Mouse (Mus musculus): ENCODE results near the gene Zfp775. TPM values are rescaled to one million over a fixed set of nuclear protein-coding genes. Genes with fewer than 3 reads are reported as not detected.
A peak's percentile ranks its signal among the peaks of the same experiment; 100 is the strongest.

The Zfp775 gene
- total RNA-seq (2014; rRNA removed) = 10.2 and 10.3 TPM in 2 replicates
- 8.9 and 11.5 TPM in 2 replicates for polyA plus RNA-seq (2015; fragmentation: Nextera tagmentation; extraction: Ambion mirVana)

GRCm38 (mm10) chr6:48601271-48602079, at the start of gene Zfp775:
TSS of gene Zfp775 (plus strand) at chr6:48602063.
- 5% methylated on average over 42 of the region's 42 CpGs for WGBS
- DNase-seq (peak; percentile 97), ATAC-seq (peak; percentile 99)
- Histone ChIP-seq H3K4me3 (ENCODE audit: low read depth, low read length) (peak within 1 kb of the TSS; percentile 70), H3K9ac (peak within 1 kb of the TSS; percentile 94), H3K36me3 (ENCODE audit: insufficient read depth) (peaks cover 25% of the 10 kb centered on the region), H3K9me3 (ENCODE audit: low read length) (peaks cover 12% of the 10 kb centered on the region; the same call in 1 of the 2 replicates), H3K27ac (ENCODE audit: low read depth, low read length) (peak within 1 kb of the TSS; percentile 91), H3K4me2 (ENCODE audit: low read depth) (peak within 1 kb of the TSS; percentile 97), H3K27me3 (ENCODE audit: insufficient read depth, low read length) (no peaks in the 10 kb centered on the region), H3K4me1 (ENCODE audit: insufficient read depth) (peaks cover 9% of the 10 kb centered on the region; the same call in 1 of the 2 replicates)
- no peak for TF ChIP-seq CTCF (IDR thresholded peaks at IDR 0.05; ENCODE audit: low read depth)

- Histone ChIP-seq H3K4me2 (ENCODE audit: low read depth) (no peak overlapping the region), H3K27ac (ENCODE audit: low read depth, low read length) (no peak overlapping the region), H3K4me1 (ENCODE audit: insufficient read depth) (peaks cover 14% of the 10 kb centered on the region), H3K36me3 (ENCODE audit: insufficient read depth) (no peaks in the 10 kb centered on the region), H3K4me3 (ENCODE audit: low read depth, low read length) (no peak overlapping the region), H3K9ac (no peak overlapping the region), H3K27me3 (ENCODE audit: insufficient read depth, low read length) (no peaks in the 10 kb centered on the region), H3K9me3 (ENCODE audit: low read length) (no peaks in the 10 kb centered on the region)
- DNase-seq (no peak), ATAC-seq (no peak)
- no peak for TF ChIP-seq CTCF (IDR thresholded peaks at IDR 0.05; ENCODE audit: low read depth)
- 79% methylated on average over 4 of the region's 4 CpGs for WGBS
These were observed 48.9 kb upstream of the Zfp775 start for GRCm38 (mm10) chr6:48552918-48553317.

- Histone ChIP-seq H3K27me3 (ENCODE audit: insufficient read depth, low read length) (no peaks in the 10 kb centered on the region), H3K36me3 (ENCODE audit: insufficient read depth) (no peaks in the 10 kb centered on the region), H3K27ac (ENCODE audit: low read depth, low read length) (peak overlapping the region; percentile 98), H3K4me1 (ENCODE audit: insufficient read depth) (peaks cover 14% of the 10 kb centered on the region), H3K4me3 (ENCODE audit: low read depth, low read length) (peak overlapping the region; percentile 47), H3K9me3 (ENCODE audit: low read length) (no peaks in the 10 kb centered on the region), H3K9ac (peak overlapping the region; percentile 77), H3K4me2 (ENCODE audit: low read depth) (peak overlapping the region; percentile 67)
- no peak for TF ChIP-seq CTCF (IDR thresholded peaks at IDR 0.05; ENCODE audit: low read depth)
- no peak for DNase-seq
- 70% methylated on average over 4 of the region's 4 CpGs for WGBS
- peak; percentile 15; the same call in 1 of the 2 replicates for ATAC-seq
These were observed 48.0 kb upstream of the Zfp775 start for GRCm38 (mm10) chr6:48553819-48554218.

GRCm38 (mm10) chr6:48554280-48555103, 47.4 kb upstream of the Zfp775 start, which contains the start of gene Lrrc61:
TSS of gene Lrrc61 (plus strand) at chr6:48554796.
- WGBS = under 1% methylated on average over 39 of the region's 39 CpGs
- H3K9me3 ChIP-seq (ENCODE audit: low read length) = no peaks in the 10 kb centered on the region
- peaks cover 14% of the 10 kb centered on the region for H3K4me1 ChIP-seq (ENCODE audit: insufficient read depth)
- peak; percentile 5; the same call in 1 of the 2 replicates for TF ChIP-seq CTCF (IDR thresholded peaks at IDR 0.05; ENCODE audit: low read depth)
- peak within 1 kb of the TSS; percentile 47 for H3K4me3 ChIP-seq (ENCODE audit: low read depth, low read length)
- H3K27me3 ChIP-seq (ENCODE audit: insufficient read depth, low read length) = no peaks in the 10 kb centered on the region
- peak within 1 kb of the TSS; percentile 77 for H3K9ac ChIP-seq
- peak within 1 kb of the TSS; percentile 98 for H3K27ac ChIP-seq (ENCODE audit: low read depth, low read length)
- H3K36me3 ChIP-seq (ENCODE audit: insufficient read depth) = no peaks in the 10 kb centered on the region
- DNase-seq = peak; percentile 99
- ATAC-seq = peak; percentile 94
- H3K4me2 ChIP-seq (ENCODE audit: low read depth) = peak within 1 kb of the TSS; percentile 67

- WGBS = 23% methylated on average over 14 of the region's 14 CpGs
- no peak for TF ChIP-seq CTCF (IDR thresholded peaks at IDR 0.05; ENCODE audit: low read depth)
- DNase-seq (peak; percentile 90), ATAC-seq (peak; percentile 87)
- Histone ChIP-seq H3K27ac (ENCODE audit: low read depth, low read length) (peak overlapping the region; percentile 98), H3K9me3 (ENCODE audit: low read length) (no peaks in the 10 kb centered on the region), H3K4me3 (ENCODE audit: low read depth, low read length) (peak overlapping the region; percentile 47), H3K9ac (peak overlapping the region; percentile 77), H3K4me1 (ENCODE audit: insufficient read depth) (peaks cover 14% of the 10 kb centered on the region), H3K27me3 (ENCODE audit: insufficient read depth, low read length) (no peaks in the 10 kb centered on the region), H3K4me2 (ENCODE audit: low read depth) (peak overlapping the region; percentile 67), H3K36me3 (ENCODE audit: insufficient read depth) (0 out of 2 replicates have a peak, but pooled peaks cover under 1% of the 10 kb centered on the region)
These were observed 46.6 kb upstream of the Zfp775 start for GRCm38 (mm10) chr6:48555104-48555890.

GRCm38 (mm10) chr6:48555956-48556355, 45.9 kb upstream of the Zfp775 start:
- H3K27ac ChIP-seq (ENCODE audit: low read depth, low read length) = no peak overlapping the region
- H3K9ac ChIP-seq = no peak overlapping the region
- ATAC-seq (no peak), DNase-seq (no peak)
- WGBS = 96% methylated on average over 3 of the region's 3 CpGs
- peaks cover 14% of the 10 kb centered on the region for H3K4me1 ChIP-seq (ENCODE audit: insufficient read depth)
- H3K36me3 ChIP-seq (ENCODE audit: insufficient read depth) = 0 out of 2 replicates have a peak, but pooled peaks cover 3% of the 10 kb centered on the region
- H3K27me3 ChIP-seq (ENCODE audit: insufficient read depth, low read length) = no peaks in the 10 kb centered on the region
- H3K9me3 ChIP-seq (ENCODE audit: low read length) = no peaks in the 10 kb centered on the region
- TF ChIP-seq CTCF (IDR thresholded peaks at IDR 0.05; ENCODE audit: low read depth) = no peak
- H3K4me2 ChIP-seq (ENCODE audit: low read depth) = peak overlapping the region; percentile 67; the same call in 1 of the 2 replicates
- H3K4me3 ChIP-seq (ENCODE audit: low read depth, low read length) = no peak overlapping the region
